Mouse (Mus musculus): Measurements from ENCODE around the gene Col25a1. TPM values are rescaled to one million over a fixed set of nuclear protein-coding genes. Genes with fewer than 3 reads are reported as not detected.

Col25a1 gene
- polyA plus RNA-seq, 1 experiment from 2014 or later: 1.0 TPM

DNA sequence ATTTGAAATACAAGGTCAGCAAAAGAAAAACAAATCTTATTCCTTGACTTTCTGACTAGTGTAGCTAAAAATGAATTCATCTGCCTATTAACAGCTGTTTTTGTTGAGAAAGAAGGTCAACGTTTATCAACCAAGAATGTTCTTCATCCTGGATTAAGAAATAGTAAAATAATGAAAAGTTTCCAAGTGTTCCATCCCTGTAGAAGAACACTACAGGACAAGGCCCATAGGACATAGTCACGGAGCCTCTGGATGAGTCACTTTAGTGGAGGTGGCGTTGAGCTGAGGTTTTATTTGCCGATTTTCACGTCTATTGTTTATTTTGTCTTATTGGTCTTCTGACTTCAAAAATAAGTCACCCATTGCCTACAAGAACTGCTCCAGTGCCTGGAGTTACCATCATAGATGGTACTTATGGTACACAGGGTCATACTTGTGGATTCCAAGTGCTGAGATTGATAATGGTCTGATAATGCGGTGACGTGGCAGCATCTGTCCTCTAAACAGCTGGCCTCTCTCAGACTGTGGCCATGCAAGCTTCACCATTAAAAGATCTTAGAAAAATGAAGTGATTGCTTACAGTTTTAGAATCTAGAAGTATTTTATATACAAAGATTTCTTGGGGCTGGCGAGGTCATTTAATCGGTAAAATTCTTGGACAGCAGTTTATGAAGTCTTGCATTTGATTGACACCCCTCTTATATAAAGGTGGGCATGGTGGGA, 198.7 kb downstream of the Col25a1 start:
- WGBS (ENCODE audit: insufficient replicate concordance): 75% methylated on average over 9 of the region's 9 CpGs
- no peak overlapping the region for H3K27ac ChIP-seq (ENCODE audit: low read length)
- H3K4me3 ChIP-seq (ENCODE audit: low read depth, low read length): no peak overlapping the region
- H3K4me1 ChIP-seq (ENCODE audit: control insufficient read depth, low read depth, low read length): no peaks in the 10 kb centered on the region
- H3K9me3 ChIP-seq (replicated peaks; ENCODE audit: control insufficient read depth, low read length): no peaks in the 10 kb centered on the region
- H3K36me3 ChIP-seq (ENCODE audit: control insufficient read depth, insufficient read depth): no peaks in the 10 kb centered on the region
- H3K9ac ChIP-seq (ENCODE audit: low read depth, low read length): no peak overlapping the region
- no peak overlapping the region for H3K4me2 ChIP-seq (ENCODE audit: low read depth, low read length)
- H3K27me3 ChIP-seq (ENCODE audit: control insufficient read depth, insufficient read depth, low read depth, low read length): no peaks in the 10 kb centered on the region
- ATAC-seq (ENCODE audit: low read depth): no peak

GRCm38 (mm10) chr3:130330556-130330950, 199.3 kb downstream of the Col25a1 start:
- Histone ChIP-seq H3K27ac (ENCODE audit: low read length) (no peak overlapping the region), H3K4me3 (ENCODE audit: low read depth, low read length) (no peak overlapping the region), H3K4me1 (ENCODE audit: control insufficient read depth, low read depth, low read length) (no peaks in the 10 kb centered on the region), H3K27me3 (ENCODE audit: control insufficient read depth, insufficient read depth, low read depth, low read length) (no peaks in the 10 kb centered on the region), H3K9ac (ENCODE audit: low read depth, low read length) (no peak overlapping the region), H3K9me3 (replicated peaks; ENCODE audit: control insufficient read depth, low read length) (no peaks in the 10 kb centered on the region), H3K4me2 (ENCODE audit: low read depth, low read length) (no peak overlapping the region), H3K36me3 (ENCODE audit: control insufficient read depth, insufficient read depth) (no peaks in the 10 kb centered on the region)
- no peak for ATAC-seq (ENCODE audit: low read depth)
- WGBS (ENCODE audit: insufficient replicate concordance): 77% methylated on average over 3 of the region's 3 CpGs

DNA sequence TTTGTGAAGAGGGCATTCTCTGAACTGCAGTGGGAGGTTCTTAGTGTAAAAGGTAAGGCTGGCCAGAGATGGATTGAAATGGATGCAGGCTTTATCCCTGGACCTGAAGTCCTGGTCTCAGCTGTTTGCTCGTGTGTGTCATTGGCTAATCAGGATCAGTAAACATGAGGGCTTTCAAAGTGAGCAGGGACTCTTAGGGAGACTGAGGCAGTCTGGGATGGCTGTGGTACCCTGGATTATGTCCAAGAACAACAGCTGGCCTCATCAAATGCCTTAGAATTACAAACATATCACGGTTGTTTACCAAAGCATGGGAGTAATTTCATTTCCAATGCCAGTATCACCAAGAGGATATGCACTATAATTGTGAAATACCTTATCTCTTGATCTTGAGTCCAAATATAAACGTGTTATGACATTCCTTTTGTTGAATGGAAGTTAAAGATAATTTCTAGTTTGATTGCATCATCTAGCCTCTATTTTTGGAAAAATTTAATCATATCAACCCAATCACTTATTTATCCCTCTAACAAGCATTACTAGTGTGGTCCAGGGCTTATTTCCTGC, 201.1 kb downstream of the Col25a1 start:
- no peak for ATAC-seq (ENCODE audit: low read depth)
- Histone ChIP-seq H3K9ac (ENCODE audit: low read depth, low read length) (no peak overlapping the region), H3K27ac (ENCODE audit: low read length) (no peak overlapping the region), H3K36me3 (ENCODE audit: control insufficient read depth, insufficient read depth) (no peaks in the 10 kb centered on the region), H3K4me1 (ENCODE audit: control insufficient read depth, low read depth, low read length) (no peaks in the 10 kb centered on the region), H3K9me3 (replicated peaks; ENCODE audit: control insufficient read depth, low read length) (no peaks in the 10 kb centered on the region), H3K27me3 (ENCODE audit: control insufficient read depth, insufficient read depth, low read depth, low read length) (no peaks in the 10 kb centered on the region), H3K4me3 (ENCODE audit: low read depth, low read length) (no peak overlapping the region), H3K4me2 (ENCODE audit: low read depth, low read length) (no peak overlapping the region)
- WGBS (ENCODE audit: insufficient replicate concordance): 39% methylated on average over 3 of the region's 3 CpGs

DNA sequence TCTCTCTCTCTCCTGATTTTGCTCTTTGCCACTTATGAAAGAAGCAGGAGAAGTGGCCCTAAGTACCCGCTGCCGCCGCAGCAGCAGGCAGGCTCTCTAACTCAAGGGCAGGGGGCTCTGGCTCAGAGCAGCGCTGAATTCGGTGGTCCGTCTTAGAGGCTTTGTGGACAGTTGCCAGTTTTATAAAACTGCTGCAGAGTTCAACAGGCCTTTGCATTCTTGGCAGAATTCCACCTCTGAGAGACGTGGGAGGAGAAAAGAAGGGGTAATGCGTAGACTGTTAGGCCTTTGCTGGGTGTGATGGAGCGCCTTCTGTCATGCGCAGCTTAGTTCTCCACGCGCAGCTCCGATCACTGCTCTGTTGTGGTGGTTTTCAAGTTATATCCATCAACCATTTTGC, 206.6 kb downstream of the Col25a1 start:
- Histone ChIP-seq H3K4me2 (ENCODE audit: low read depth, low read length) (no peak overlapping the region), H3K36me3 (ENCODE audit: control insufficient read depth, insufficient read depth) (no peaks in the 10 kb centered on the region), H3K27ac (ENCODE audit: low read length) (no peak overlapping the region), H3K4me3 (ENCODE audit: low read depth, low read length) (no peak overlapping the region), H3K9me3 (replicated peaks; ENCODE audit: control insufficient read depth, low read length) (no peaks in the 10 kb centered on the region), H3K4me1 (ENCODE audit: control insufficient read depth, low read depth, low read length) (no peaks in the 10 kb centered on the region), H3K27me3 (ENCODE audit: control insufficient read depth, insufficient read depth, low read depth, low read length) (no peaks in the 10 kb centered on the region), H3K9ac (ENCODE audit: low read depth, low read length) (no peak overlapping the region)
- no peak for ATAC-seq (ENCODE audit: low read depth)
- 65% methylated on average over 13 of the region's 13 CpGs for WGBS (ENCODE audit: insufficient replicate concordance)

- H3K4me2 ChIP-seq (ENCODE audit: low read depth, low read length): no peak overlapping the region
- no peaks in the 10 kb centered on the region for H3K27me3 ChIP-seq (ENCODE audit: control insufficient read depth, insufficient read depth, low read depth, low read length)
- H3K36me3 ChIP-seq (ENCODE audit: control insufficient read depth, insufficient read depth): no peaks in the 10 kb centered on the region
- WGBS (ENCODE audit: insufficient replicate concordance): 51% methylated on average over 3 of the region's 3 CpGs
- H3K27ac ChIP-seq (ENCODE audit: low read length): no peak overlapping the region
- ATAC-seq (ENCODE audit: low read depth): no peak
- H3K9ac ChIP-seq (ENCODE audit: low read depth, low read length): no peak overlapping the region
- no peaks in the 10 kb centered on the region for H3K9me3 ChIP-seq (replicated peaks; ENCODE audit: control insufficient read depth, low read length)
- H3K4me1 ChIP-seq (ENCODE audit: control insufficient read depth, low read depth, low read length): no peaks in the 10 kb centered on the region
- no peak overlapping the region for H3K4me3 ChIP-seq (ENCODE audit: low read depth, low read length)
Measured at GRCm38 (mm10) chr3:130338371-130338770, 207.1 kb downstream of the Col25a1 start.

- Histone ChIP-seq H3K9ac (ENCODE audit: low read depth, low read length) (no peak overlapping the region), H3K4me3 (ENCODE audit: low read depth, low read length) (no peak overlapping the region), H3K27ac (ENCODE audit: low read length) (no peak overlapping the region), H3K36me3 (ENCODE audit: control insufficient read depth, insufficient read depth) (no peaks in the 10 kb centered on the region), H3K9me3 (replicated peaks; ENCODE audit: control insufficient read depth, low read length) (no peaks in the 10 kb centered on the region), H3K4me2 (ENCODE audit: low read depth, low read length) (no peak overlapping the region), H3K4me1 (ENCODE audit: control insufficient read depth, low read depth, low read length) (no peaks in the 10 kb centered on the region), H3K27me3 (ENCODE audit: control insufficient read depth, insufficient read depth, low read depth, low read length) (no peaks in the 10 kb centered on the region)
- WGBS (ENCODE audit: insufficient replicate concordance): 54% methylated on average over 6 of the region's 6 CpGs
- no peak for ATAC-seq (ENCODE audit: low read depth)
Measured at GRCm38 (mm10) chr3:130350161-130350560, 218.9 kb downstream of the Col25a1 start.

GRCm38 (mm10) chr3:130354399-130355039, 223.2 kb downstream of the Col25a1 start:
- Histone ChIP-seq H3K27ac (ENCODE audit: low read length) (no peak overlapping the region), H3K4me2 (ENCODE audit: low read depth, low read length) (no peak overlapping the region), H3K4me1 (ENCODE audit: control insufficient read depth, low read depth, low read length) (no peaks in the 10 kb centered on the region), H3K4me3 (ENCODE audit: low read depth, low read length) (no peak overlapping the region), H3K9me3 (replicated peaks; ENCODE audit: control insufficient read depth, low read length) (no peaks in the 10 kb centered on the region), H3K27me3 (ENCODE audit: control insufficient read depth, insufficient read depth, low read depth, low read length) (no peaks in the 10 kb centered on the region), H3K36me3 (ENCODE audit: control insufficient read depth, insufficient read depth) (no peaks in the 10 kb centered on the region), H3K9ac (ENCODE audit: low read depth, low read length) (no peak overlapping the region)
- 66% methylated on average over 4 of the region's 4 CpGs for WGBS (ENCODE audit: insufficient replicate concordance)
- no peak for ATAC-seq (ENCODE audit: low read depth)

DNA sequence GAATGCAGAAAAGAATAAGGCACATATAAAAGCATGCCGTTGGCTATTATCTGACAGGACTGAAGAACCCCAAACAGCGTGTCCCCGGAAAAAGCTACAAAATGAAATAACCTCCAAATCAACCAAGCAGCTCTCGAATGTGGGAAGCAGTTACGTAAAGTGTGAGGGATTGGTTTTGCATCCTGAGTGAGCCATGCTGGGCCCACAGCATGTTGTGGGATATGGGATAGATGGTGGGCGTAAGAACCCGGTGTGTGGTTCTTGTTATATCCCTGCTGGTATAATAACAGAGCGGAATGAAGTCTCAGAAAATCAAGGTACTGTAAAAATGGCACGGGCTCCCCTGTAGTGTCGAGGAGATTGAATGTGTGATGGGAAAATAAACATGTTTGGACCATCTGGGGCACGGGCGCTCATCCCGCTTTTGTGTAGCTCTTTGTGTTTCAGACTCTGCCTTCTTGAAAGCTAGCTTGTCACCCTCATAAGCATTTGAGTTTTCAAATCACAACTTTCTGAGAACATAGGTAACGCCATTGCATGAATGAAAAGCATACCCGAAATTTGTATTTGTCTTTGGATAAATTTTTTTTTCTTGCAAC, 225.4 kb downstream of the Col25a1 start:
- Histone ChIP-seq H3K4me2 (ENCODE audit: low read depth, low read length) (no peak overlapping the region), H3K9me3 (replicated peaks; ENCODE audit: control insufficient read depth, low read length) (no peaks in the 10 kb centered on the region), H3K27me3 (ENCODE audit: control insufficient read depth, insufficient read depth, low read depth, low read length) (no peaks in the 10 kb centered on the region), H3K27ac (ENCODE audit: low read length) (no peak overlapping the region), H3K9ac (ENCODE audit: low read depth, low read length) (no peak overlapping the region), H3K4me3 (ENCODE audit: low read depth, low read length) (no peak overlapping the region), H3K4me1 (ENCODE audit: control insufficient read depth, low read depth, low read length) (no peaks in the 10 kb centered on the region), H3K36me3 (ENCODE audit: control insufficient read depth, insufficient read depth) (no peaks in the 10 kb centered on the region)
- 72% methylated on average over 15 of the region's 15 CpGs for WGBS (ENCODE audit: insufficient replicate concordance)
- ATAC-seq (ENCODE audit: low read depth): no peak

DNA sequence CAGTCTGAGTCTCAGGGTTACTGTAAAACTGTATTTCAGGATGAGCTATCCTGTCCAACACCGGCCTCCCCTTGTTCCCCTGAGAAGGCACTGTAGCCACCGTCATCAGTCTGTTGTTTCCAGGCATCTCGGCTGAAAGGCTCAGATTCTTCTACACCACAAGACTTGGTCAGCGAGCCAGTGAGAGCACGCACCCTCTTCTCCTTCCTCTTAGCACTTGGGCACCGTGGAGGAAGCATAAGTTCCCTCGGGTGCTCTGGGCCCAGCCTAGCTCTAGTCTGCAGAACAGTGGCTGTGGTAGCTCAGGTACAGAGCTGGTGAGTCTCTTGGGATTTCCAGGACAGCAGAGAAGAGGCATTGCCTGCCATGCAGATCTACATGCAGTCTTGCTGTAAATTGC, 229.5 kb downstream of the Col25a1 start:
- Histone ChIP-seq H3K4me3 (ENCODE audit: low read depth, low read length) (no peak overlapping the region), H3K9me3 (replicated peaks; ENCODE audit: control insufficient read depth, low read length) (no peaks in the 10 kb centered on the region), H3K4me1 (ENCODE audit: control insufficient read depth, low read depth, low read length) (no peaks in the 10 kb centered on the region), H3K27ac (ENCODE audit: low read length) (no peak overlapping the region), H3K27me3 (ENCODE audit: control insufficient read depth, insufficient read depth, low read depth, low read length) (no peaks in the 10 kb centered on the region), H3K4me2 (ENCODE audit: low read depth, low read length) (no peak overlapping the region), H3K9ac (ENCODE audit: low read depth, low read length) (no peak overlapping the region), H3K36me3 (ENCODE audit: control insufficient read depth, insufficient read depth) (no peaks in the 10 kb centered on the region)
- WGBS (ENCODE audit: insufficient replicate concordance): 36% methylated on average over 7 of the region's 7 CpGs
- ATAC-seq (ENCODE audit: low read depth): no peak
